Mouse (Mus musculus): ENCODE results near the gene Npas4. TPM values are rescaled to one million over a fixed set of nuclear protein-coding genes. Genes with fewer than 3 reads are reported as not detected.

Gene Npas4
- polyA plus RNA-seq, 1 experiment from 2014 or later: 0.51 TPM

Other genes starting within 250 kb of the Npas4 start
- gene Rbm4b, start 233.8 kb downstream of the Npas4 start, polyA plus RNA-seq (2015; fragmentation: Nextera tagmentation; extraction: Ambion mirVana): 134 and 139 TPM in 2 replicates
- 72.3 and 87.5 TPM in 2 replicates for gene Rbm4, start 196.4 kb downstream of the Npas4 start, polyA plus RNA-seq (2015; fragmentation: Nextera tagmentation; extraction: Ambion mirVana)
- 22.9 and 23.9 TPM in 2 replicates for gene Gm21992, start 178.7 kb downstream of the Npas4 start, polyA plus RNA-seq (2015; fragmentation: Nextera tagmentation; extraction: Ambion mirVana)
- gene Rbm14, start 178.7 kb downstream of the Npas4 start, polyA plus RNA-seq (2015; fragmentation: Nextera tagmentation; extraction: Ambion mirVana): 62.4 and 64.8 TPM in 2 replicates
- 40.8 and 41.4 TPM in 2 replicates for gene Ccs, start 151.0 kb downstream of the Npas4 start, polyA plus RNA-seq (2015; fragmentation: Nextera tagmentation; extraction: Ambion mirVana)
- 0.55 and 0.73 TPM in 2 replicates for gene Ccdc87, start 150.9 kb downstream of the Npas4 start, polyA plus RNA-seq (2015; fragmentation: Nextera tagmentation; extraction: Ambion mirVana)
- gene Ctsf, start 135.2 kb downstream of the Npas4 start, polyA plus RNA-seq (2015; fragmentation: Nextera tagmentation; extraction: Ambion mirVana): 76.5 and 78.7 TPM in 2 replicates
- gene Actn3, start 112.4 kb downstream of the Npas4 start, polyA plus RNA-seq (2015; fragmentation: Nextera tagmentation; extraction: Ambion mirVana): 1.6 and 2.3 TPM in 2 replicates
- 23.3 and 24.1 TPM in 2 replicates for gene Zdhhc24, start 111.6 kb downstream of the Npas4 start, polyA plus RNA-seq (2015; fragmentation: Nextera tagmentation; extraction: Ambion mirVana)
- gene Bbs1, start 83.7 kb downstream of the Npas4 start, polyA plus RNA-seq (2015; fragmentation: Nextera tagmentation; extraction: Ambion mirVana): 8.5 and 10.3 TPM in 2 replicates
- 106 and 108 TPM in 2 replicates for gene Dpp3, start 62.0 kb downstream of the Npas4 start, polyA plus RNA-seq (2015; fragmentation: Nextera tagmentation; extraction: Ambion mirVana)
- gene Peli3, start 47.2 kb downstream of the Npas4 start, polyA plus RNA-seq (2015; fragmentation: Nextera tagmentation; extraction: Ambion mirVana): 13.3 and 13.7 TPM in 2 replicates
- gene Mrpl11, start 28.2 kb downstream of the Npas4 start, polyA plus RNA-seq (2015; fragmentation: Nextera tagmentation; extraction: Ambion mirVana): 95.7 and 101 TPM in 2 replicates
- 12.2 and 15.4 TPM in 2 replicates for gene Slc29a2, start 33.5 kb upstream of the Npas4 start, polyA plus RNA-seq (2015; fragmentation: Nextera tagmentation; extraction: Ambion mirVana)
- gene B4gat1, start 48.5 kb upstream of the Npas4 start, polyA plus RNA-seq (2015; fragmentation: Nextera tagmentation; extraction: Ambion mirVana): 93.1 and 97.9 TPM in 2 replicates
- 2.7 and 5.1 TPM in 2 replicates for gene AC124502.3, start 48.6 kb upstream of the Npas4 start, polyA plus RNA-seq (2015; fragmentation: Nextera tagmentation; extraction: Ambion mirVana)
- 30.7 and 31.7 TPM in 2 replicates for gene Brms1, start 51.0 kb upstream of the Npas4 start, polyA plus RNA-seq (2015; fragmentation: Nextera tagmentation; extraction: Ambion mirVana)
- 0.79 and 1.1 TPM in 2 replicates for gene Rin1, start 60.2 kb upstream of the Npas4 start, polyA plus RNA-seq (2015; fragmentation: Nextera tagmentation; extraction: Ambion mirVana)
- gene Cd248, start 77.8 kb upstream of the Npas4 start, polyA plus RNA-seq (2015; fragmentation: Nextera tagmentation; extraction: Ambion mirVana): 19.8 and 22.0 TPM in 2 replicates
- gene Tmem151a, start 95.2 kb upstream of the Npas4 start, polyA plus RNA-seq (2015; fragmentation: Nextera tagmentation; extraction: Ambion mirVana): 28.3 and 34.0 TPM in 2 replicates
- gene Yif1a, start 98.2 kb upstream of the Npas4 start, polyA plus RNA-seq (2015; fragmentation: Nextera tagmentation; extraction: Ambion mirVana): 55.8 and 64.0 TPM in 2 replicates
- gene Cnih2, start 108.2 kb upstream of the Npas4 start, polyA plus RNA-seq (2015; fragmentation: Nextera tagmentation; extraction: Ambion mirVana): 364 and 435 TPM in 2 replicates
- gene Rab1b, start 116.8 kb upstream of the Npas4 start, polyA plus RNA-seq (2015; fragmentation: Nextera tagmentation; extraction: Ambion mirVana): 210 and 222 TPM in 2 replicates
- 76.9 and 90.2 TPM in 2 replicates for gene Klc2, start 128.2 kb upstream of the Npas4 start, polyA plus RNA-seq (2015; fragmentation: Nextera tagmentation; extraction: Ambion mirVana)

All from hindbrain, embryonic 15.5 days (tissue).